Mouse (Mus musculus): ENCODE results near the gene Npm3. TPM values are rescaled to one million over a fixed set of nuclear protein-coding genes. Genes with fewer than 3 reads are reported as not detected.

The Npm3 gene
- polyA plus RNA-seq (2015; fragmentation: Nextera tagmentation; extraction: Ambion mirVana) = 6.2 and 7.5 TPM in 2 replicates

GRCm38 (mm10) chr19:45749243-45750043, at the start of gene Npm3:
TSS of gene Npm3 (minus strand) at chr19:45749591.

GRCm38 (mm10) chr19:45783181-45783932, 34.0 kb upstream of the Npm3 start, which contains the start of gene Mgea5:
TSS of gene Mgea5 (minus strand) at chr19:45783837.

GRCm38 (mm10) chr19:45742218-45742983, 7.0 kb downstream of the Npm3 start, which contains the start of gene Fgf8:
TSS of gene Fgf8 (minus strand) at chr19:45742915.

Other genes with a start within 250 kb of the Npm3 start
- 9.5 and 9.6 TPM in 2 replicates for gene Poll, start 189.1 kb downstream of the Npm3 start, polyA plus RNA-seq (2015; fragmentation: Nextera tagmentation; extraction: Ambion mirVana)
- 15.7 and 17.4 TPM in 2 replicates for gene Gm17018, start 189.0 kb downstream of the Npm3 start, polyA plus RNA-seq (2015; fragmentation: Nextera tagmentation; extraction: Ambion mirVana)
- 3.6 and 4.4 TPM in 2 replicates for gene Fbxw4, start 89.3 kb downstream of the Npm3 start, polyA plus RNA-seq (2015; fragmentation: Nextera tagmentation; extraction: Ambion mirVana)
- not detected in 2 replicates for gene Fgf8, start 6.7 kb downstream of the Npm3 start, polyA plus RNA-seq (2015; fragmentation: Nextera tagmentation; extraction: Ambion mirVana)
- 17.5 and 20.8 TPM in 2 replicates for gene Mgea5, start 34.2 kb upstream of the Npm3 start, polyA plus RNA-seq (2015; fragmentation: Nextera tagmentation; extraction: Ambion mirVana)
- 0.19 and 0.22 TPM in 2 replicates for gene Kcnip2, start 66.5 kb upstream of the Npm3 start, polyA plus RNA-seq (2015; fragmentation: Nextera tagmentation; extraction: Ambion mirVana)
- gene Armh3, start 248.9 kb upstream of the Npm3 start, polyA plus RNA-seq (2015; fragmentation: Nextera tagmentation; extraction: Ambion mirVana) = 7.6 and 8.4 TPM in 2 replicates